Mouse (Mus musculus) limb, embryonic 12.5 days (tissue): Measurements from ENCODE around the gene Elovl5. TPM values are rescaled to one million over a fixed set of nuclear protein-coding genes. Genes with fewer than 3 reads are reported as not detected.

Experiments used
- ATAC-seq: fragments of 200-750 bp; cut with Nextera tagmentation; 2 replicates; pipeline ENCODE4 v1.8.0; 2017; ENCODE audit warnings: low read depth, moderate TSS enrichment; ENCODE audit not compliant: insufficient number of reproducible peaks, insufficient read depth, low FRiP score, low TSS enrichment
- H3K27ac ChIP-seq: fragments of 300-500 bp; sonication (generic); 2 replicates; pipeline ENCODE4 v1.5.1; 2016; ENCODE audit warnings: mild to moderate bottlenecking, moderate library complexity
- H3K27me3 ChIP-seq: fragments of 300-500 bp; sonication (generic); 2 replicates; pipeline ENCODE4 v1.6.1; 2016; ENCODE audit warnings: mild to moderate bottlenecking, moderate library complexity
- H3K36me3 ChIP-seq: fragments of 300-500 bp; sonication (generic); 2 replicates; pipeline ENCODE4 v1.6.1; 2016; ENCODE audit warnings: mild to moderate bottlenecking, moderate library complexity
- H3K4me1 ChIP-seq: fragments of 300-500 bp; sonication (generic); replicated peaks from 2 replicates; pipeline ENCODE4 v1.6.1; 2016
- H3K4me2 ChIP-seq: fragments of 300-500 bp; sonication (generic); 2 replicates; pipeline ENCODE4 v1.6.1; 2016; ENCODE audit warnings: mild to moderate bottlenecking, moderate library complexity
- H3K4me3 ChIP-seq: fragments of 300-500 bp; sonication (generic); replicated peaks from 2 replicates; pipeline ENCODE4 v1.5.1; 2016; ENCODE audit warnings: mild to moderate bottlenecking
- H3K9ac ChIP-seq: fragments of 300-500 bp; sonication (generic); replicated peaks from 2 replicates; pipeline ENCODE4 v1.6.1; 2016; ENCODE audit warnings: mild to moderate bottlenecking, moderate library complexity
- H3K9me3 ChIP-seq: fragments of 300-500 bp; sonication (generic); 2 replicates; pipeline ENCODE4 v1.6.1; 2016; ENCODE audit warnings: mild to moderate bottlenecking, moderate library complexity
- WGBS: fragments of 180-500 bp; shearing (Covaris S2); methylation state at CpG from one replicate; pipeline ENCODE4 v1.1.7; 2016; 5-methylcytosine and 5-hydroxymethylcytosine counted together
- polyA plus RNA-seq: library from polyadenylated mRNA; unstranded; fragments of >200 nt; fragmentation: Nextera tagmentation; extraction: Ambion mirVana; gene quantifications from 2 replicates; pipeline ENCODE4 v1.2.1, GENCODE M21; 2016

The Elovl5 gene
- polyA plus RNA-seq, 1 experiment from 2014 or later, result 71.9 TPM

DNA sequence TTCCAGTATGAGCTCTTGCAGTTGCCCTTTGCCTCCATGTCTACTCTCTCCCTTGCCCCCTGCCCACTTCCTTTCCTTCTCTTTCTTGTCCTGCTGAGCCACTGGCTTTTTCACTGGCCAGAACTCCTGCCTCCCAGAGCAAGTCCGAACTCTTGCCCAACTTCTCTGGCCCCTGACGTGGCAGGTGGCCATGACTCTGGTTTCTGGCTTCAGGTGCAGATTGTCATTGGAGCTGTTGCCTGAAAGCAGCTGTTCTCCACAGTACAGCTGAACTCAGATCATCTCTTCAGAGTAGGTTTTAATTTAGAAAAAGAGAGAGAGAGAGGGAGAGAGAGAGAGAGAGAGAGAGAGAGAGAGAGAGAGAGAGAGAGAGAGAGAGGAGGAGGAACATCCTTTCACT, 86.1 kb downstream of the Elovl5 start:
- ATAC-seq, result no peak
- no peak overlapping the region for H3K9ac ChIP-seq
- no peak overlapping the region for H3K4me2 ChIP-seq
- no peak overlapping the region for H3K27ac ChIP-seq
- H3K9me3 ChIP-seq, result no peaks in the 10 kb centered on the region
- H3K4me3 ChIP-seq, result no peak overlapping the region
- no peaks in the 10 kb centered on the region for H3K4me1 ChIP-seq
- WGBS, result 84% methylated on average over 2 of the region's 2 CpGs
- no peaks in the 10 kb centered on the region for H3K27me3 ChIP-seq
- H3K36me3 ChIP-seq, result no peaks in the 10 kb centered on the region

- H3K36me3 ChIP-seq, result no peaks in the 10 kb centered on the region
- H3K27ac ChIP-seq, result no peak overlapping the region
Observed at GRCm38 (mm10) chr9:78005481-78005880, 88.3 kb downstream of the Elovl5 start.

GRCm38 (mm10) chr9:78006209-78007001, 89.2 kb downstream of the Elovl5 start:
- peak; percentile 82 for ATAC-seq
- no peak overlapping the region for H3K9ac ChIP-seq
- H3K27me3 ChIP-seq, result no peaks in the 10 kb centered on the region
- no peak overlapping the region for H3K4me2 ChIP-seq
- H3K36me3 ChIP-seq, result no peaks in the 10 kb centered on the region
- H3K4me3 ChIP-seq, result no peak overlapping the region
- no peak overlapping the region for H3K27ac ChIP-seq
- no peaks in the 10 kb centered on the region for H3K4me1 ChIP-seq
- WGBS, result 59% methylated on average over 19 of the region's 19 CpGs
- H3K9me3 ChIP-seq, result no peaks in the 10 kb centered on the region

More at GRCm38 (mm10) chr9:78005481-78005880, 88.3 kb downstream of the Elovl5 start:
- Histone ChIP-seq H3K27me3 (no peaks in the 10 kb centered on the region), H3K4me3 (no peak overlapping the region), H3K9me3 (no peaks in the 10 kb centered on the region), H3K4me1 (no peaks in the 10 kb centered on the region), H3K9ac (no peak overlapping the region), H3K4me2 (no peak overlapping the region)
- 59% methylated on average over 3 of the region's 3 CpGs for WGBS
- no peak for ATAC-seq

DNA sequence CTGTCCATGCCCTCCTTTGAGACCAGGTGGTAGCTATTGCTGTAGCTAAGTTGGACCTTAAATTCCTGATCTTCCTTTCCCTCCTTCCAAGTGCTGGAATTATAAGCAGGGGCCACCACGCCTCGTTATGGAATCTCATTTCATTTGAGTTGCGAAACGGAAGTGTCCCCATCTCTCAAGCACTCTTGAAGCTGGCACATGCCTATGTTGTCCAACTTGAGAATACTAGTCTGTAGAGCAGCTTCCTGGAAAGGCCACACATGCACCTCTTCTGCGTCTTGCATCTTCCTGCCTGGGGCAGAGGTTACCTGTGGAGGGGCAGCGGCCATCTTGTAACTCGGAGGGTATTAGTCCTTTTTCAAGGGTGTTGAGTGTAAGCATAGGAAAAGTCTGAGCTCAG, 92.2 kb downstream of the Elovl5 start:
- Histone ChIP-seq H3K9me3 (no peaks in the 10 kb centered on the region), H3K27ac (no peak overlapping the region), H3K4me1 (no peaks in the 10 kb centered on the region), H3K36me3 (no peaks in the 10 kb centered on the region), H3K9ac (no peak overlapping the region), H3K4me2 (no peak overlapping the region), H3K4me3 (no peak overlapping the region), H3K27me3 (no peaks in the 10 kb centered on the region)
- WGBS, result 87% methylated on average over 7 of the region's 7 CpGs
- no peak for ATAC-seq

- H3K9ac ChIP-seq, result no peak overlapping the region
- ATAC-seq, result no peak
- H3K4me2 ChIP-seq, result no peak overlapping the region
- 77% methylated on average over 5 of the region's 5 CpGs for WGBS
- H3K27me3 ChIP-seq, result no peaks in the 10 kb centered on the region
- H3K4me3 ChIP-seq, result no peak overlapping the region
- H3K4me1 ChIP-seq, result no peaks in the 10 kb centered on the region
- no peaks in the 10 kb centered on the region for H3K36me3 ChIP-seq
- H3K9me3 ChIP-seq, result no peaks in the 10 kb centered on the region
- H3K27ac ChIP-seq, result no peak overlapping the region
Observed at GRCm38 (mm10) chr9:78010187-78010586, 93.0 kb downstream of the Elovl5 start.

DNA sequence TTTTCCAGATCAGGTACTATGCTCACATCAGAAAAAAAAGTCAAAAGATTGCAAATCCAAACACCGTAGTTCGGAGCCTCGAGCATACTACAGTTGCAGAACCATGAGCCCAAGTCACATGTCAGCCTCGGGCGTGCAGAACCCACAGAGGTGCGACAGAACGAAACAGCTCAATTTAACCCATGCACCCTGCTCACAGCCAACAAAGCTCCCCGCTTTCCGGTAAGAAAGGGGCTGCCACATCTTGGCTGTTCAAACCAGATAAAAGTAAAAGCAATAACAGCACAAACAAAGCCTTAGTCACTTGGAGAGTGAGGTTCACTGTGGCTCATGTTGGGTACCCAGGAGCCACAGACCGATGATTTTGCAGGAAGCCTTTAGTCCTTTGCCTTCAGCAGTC, 93.5 kb downstream of the Elovl5 start:
- Histone ChIP-seq H3K4me3 (no peak overlapping the region), H3K36me3 (no peaks in the 10 kb centered on the region), H3K27ac (no peak overlapping the region), H3K9ac (no peak overlapping the region), H3K4me2 (no peak overlapping the region), H3K27me3 (no peaks in the 10 kb centered on the region), H3K9me3 (no peaks in the 10 kb centered on the region), H3K4me1 (no peaks in the 10 kb centered on the region)
- no peak for ATAC-seq
- WGBS, result 87% methylated on average over 10 of the region's 10 CpGs

DNA sequence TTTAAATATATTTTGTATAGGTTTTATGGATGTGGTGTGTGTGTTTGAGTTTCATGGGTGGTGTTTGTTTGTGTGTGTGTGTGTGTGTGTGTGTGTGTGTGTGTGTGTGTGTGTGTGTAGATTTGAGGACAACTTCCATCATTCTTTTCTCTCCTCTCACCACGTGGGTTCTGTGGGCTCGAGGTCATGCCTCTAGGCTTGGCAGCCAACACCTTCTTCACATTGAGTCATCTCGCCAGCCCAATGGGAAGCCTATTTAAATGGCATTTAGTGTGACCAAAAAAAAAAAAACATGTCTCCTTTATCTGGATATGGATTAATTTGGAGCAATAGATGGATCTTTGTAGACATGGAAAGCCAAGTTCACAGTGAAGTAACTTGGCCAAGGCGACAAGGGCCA, 94.9 kb downstream of the Elovl5 start:
- Histone ChIP-seq H3K9me3 (no peaks in the 10 kb centered on the region), H3K27me3 (no peaks in the 10 kb centered on the region), H3K4me2 (no peak overlapping the region), H3K4me3 (no peak overlapping the region), H3K27ac (no peak overlapping the region), H3K4me1 (no peaks in the 10 kb centered on the region), H3K9ac (no peak overlapping the region), H3K36me3 (no peaks in the 10 kb centered on the region)
- WGBS, result 80% methylated on average over 4 of the region's 4 CpGs
- no peak for ATAC-seq

DNA sequence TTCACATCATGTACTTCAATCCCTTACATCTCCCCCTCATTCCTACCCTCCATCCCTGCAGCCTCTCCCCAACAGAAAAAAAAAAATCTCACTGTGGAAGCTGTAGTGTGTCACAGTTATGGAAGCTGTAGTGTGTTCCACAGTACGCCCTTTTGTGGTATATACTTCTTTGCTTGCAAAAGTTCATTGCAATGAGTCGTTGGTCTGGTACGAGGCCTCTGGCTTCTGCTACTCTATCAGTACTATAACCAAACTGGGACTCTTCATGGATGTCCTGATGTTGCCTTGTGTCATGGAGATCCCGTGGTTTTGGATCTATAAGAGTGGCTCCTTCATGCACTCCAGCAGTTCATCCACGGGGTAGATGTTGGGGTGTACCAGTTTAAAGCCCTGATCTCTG, 95.5 kb downstream of the Elovl5 start:
- H3K9ac ChIP-seq, result no peak overlapping the region
- no peaks in the 10 kb centered on the region for H3K4me1 ChIP-seq
- H3K36me3 ChIP-seq, result no peaks in the 10 kb centered on the region
- H3K9me3 ChIP-seq, result no peaks in the 10 kb centered on the region
- ATAC-seq, result no peak
- no peak overlapping the region for H3K4me2 ChIP-seq
- no peak overlapping the region for H3K4me3 ChIP-seq
- H3K27me3 ChIP-seq, result no peaks in the 10 kb centered on the region
- 87% methylated on average over 5 of the region's 5 CpGs for WGBS
- H3K27ac ChIP-seq, result no peak overlapping the region

GRCm38 (mm10) chr9:78013813-78014212, 96.6 kb downstream of the Elovl5 start:
- 37% methylated on average over 1 of the region's 1 CpGs for WGBS
- H3K4me3 ChIP-seq, result no peak overlapping the region
- no peak for ATAC-seq
- H3K4me1 ChIP-seq, result no peaks in the 10 kb centered on the region
- H3K36me3 ChIP-seq, result no peaks in the 10 kb centered on the region
- no peak overlapping the region for H3K27ac ChIP-seq
- no peak overlapping the region for H3K9ac ChIP-seq
- H3K9me3 ChIP-seq, result no peaks in the 10 kb centered on the region
- H3K4me2 ChIP-seq, result no peak overlapping the region
- H3K27me3 ChIP-seq, result no peaks in the 10 kb centered on the region

DNA sequence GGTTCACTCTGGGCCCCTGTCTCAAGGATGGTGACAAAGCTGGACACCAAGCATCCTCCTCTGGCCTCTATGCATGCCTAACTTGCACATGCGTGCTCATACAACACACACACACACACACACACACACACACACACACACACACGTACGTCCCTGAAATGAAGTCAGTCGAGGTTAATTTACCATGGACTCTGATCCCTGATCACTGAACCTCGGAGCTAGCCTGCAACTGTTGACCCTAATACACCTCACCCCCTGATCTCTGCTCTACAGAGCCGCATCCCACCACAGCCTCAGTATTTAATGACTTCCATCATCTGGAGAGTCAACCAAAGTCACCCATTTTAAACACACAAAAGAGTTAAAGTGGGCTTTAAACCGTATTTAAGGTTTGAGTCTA, 98.7 kb downstream of the Elovl5 start:
- Histone ChIP-seq H3K36me3 (no peaks in the 10 kb centered on the region), H3K4me3 (no peak overlapping the region), H3K27me3 (no peaks in the 10 kb centered on the region), H3K4me2 (no peak overlapping the region), H3K27ac (no peak overlapping the region), H3K4me1 (no peaks in the 10 kb centered on the region), H3K9me3 (no peaks in the 10 kb centered on the region), H3K9ac (no peak overlapping the region)
- WGBS, result 87% methylated on average over 7 of the region's 7 CpGs
- ATAC-seq, result no peak

GRCm38 (mm10) chr9:78016288-78016687, 99.1 kb downstream of the Elovl5 start:
- ATAC-seq, result no peak
- 67% methylated on average over 15 of the region's 15 CpGs for WGBS
- H3K36me3 ChIP-seq, result no peaks in the 10 kb centered on the region

GRCm38 (mm10) chr9:78021256-78021655, 104.1 kb downstream of the Elovl5 start:
- Histone ChIP-seq H3K4me2 (no peak overlapping the region), H3K27ac (peak overlapping the region; percentile 29; the same call in 1 of the 2 replicates), H3K27me3 (no peaks in the 10 kb centered on the region), H3K4me1 (peaks cover 4% of the 10 kb centered on the region), H3K36me3 (no peaks in the 10 kb centered on the region), H3K4me3 (no peak overlapping the region), H3K9ac (no peak overlapping the region), H3K9me3 (no peaks in the 10 kb centered on the region)
- WGBS, result 44% methylated on average over 9 of the region's 9 CpGs
- ATAC-seq, result no peak

More at GRCm38 (mm10) chr9:78016288-78016687, 99.1 kb downstream of the Elovl5 start:
- Histone ChIP-seq H3K4me1 (peaks cover 4% of the 10 kb centered on the region; the same call in 1 of the 2 replicates), H3K27ac (no peak overlapping the region), H3K9ac (no peak overlapping the region), H3K27me3 (no peaks in the 10 kb centered on the region), H3K9me3 (no peaks in the 10 kb centered on the region), H3K4me3 (no peak overlapping the region), H3K4me2 (no peak overlapping the region)
